Mouse (Mus musculus) heart, embryonic 12.5 days (tissue): Measurements from ENCODE around the gene Wdr70. TPM values are rescaled to one million over a fixed set of nuclear protein-coding genes. Genes with fewer than 3 reads are reported as not detected.
A peak's percentile ranks its signal among the peaks of the same experiment; 100 is the strongest.

Source experiments
- ATAC-seq: fragments of 200-750 bp; cut with Nextera tagmentation; 2 replicates; pipeline ENCODE4 v1.8.0; 2017; ENCODE audit warnings: moderate TSS enrichment, moderate library complexity; ENCODE audit not compliant: insufficient number of reproducible peaks, low FRiP score
- H3K27ac ChIP-seq: fragments of 300-500 bp; sonication (generic); 2 replicates; pipeline ENCODE4 v1.5.1; 2016; ENCODE audit warnings: mild to moderate bottlenecking, moderate library complexity; ENCODE audit not compliant: poor library complexity, severe bottlenecking
- H3K27me3 ChIP-seq: fragments of 300-500 bp; sonication (generic); replicated peaks from 2 replicates; pipeline ENCODE4 v1.6.1; 2016; ENCODE audit warnings: mild to moderate bottlenecking, moderate library complexity
- H3K36me3 ChIP-seq: fragments of 300-500 bp; sonication (generic); 2 replicates; pipeline ENCODE4 v1.6.1; 2016; ENCODE audit warnings: mild to moderate bottlenecking, moderate library complexity
- H3K4me1 ChIP-seq: fragments of 300-500 bp; sonication (generic); replicated peaks from 2 replicates; pipeline ENCODE4 v1.6.1; 2016; ENCODE audit warnings: mild to moderate bottlenecking
- H3K4me2 ChIP-seq: fragments of 300-500 bp; sonication (generic); 2 replicates; pipeline ENCODE4 v1.6.1; 2016; ENCODE audit warnings: mild to moderate bottlenecking, moderate library complexity
- H3K4me3 ChIP-seq: fragments of 300-500 bp; sonication (generic); 2 replicates; pipeline ENCODE4 v1.5.1; 2016; ENCODE audit warnings: mild to moderate bottlenecking
- H3K9ac ChIP-seq: fragments of 300-500 bp; sonication (generic); 2 replicates; pipeline ENCODE4 v1.6.1; 2016; ENCODE audit warnings: mild to moderate bottlenecking, moderate library complexity
- H3K9me3 ChIP-seq: fragments of 300-500 bp; sonication (generic); replicated peaks from 2 replicates; pipeline ENCODE4 v1.6.1; 2016; ENCODE audit warnings: mild to moderate bottlenecking, moderate library complexity
- WGBS: fragments of 180-500 bp; shearing (Covaris S2); methylation state at CpG from one replicate; pipeline ENCODE4 v1.1.7; 2016; 5-methylcytosine and 5-hydroxymethylcytosine counted together
- polyA plus RNA-seq: library from polyadenylated mRNA; unstranded; fragments of >200 nt; fragmentation: Nextera tagmentation; extraction: Ambion mirVana; gene quantifications from 2 replicates; pipeline ENCODE4 v1.2.1, GENCODE M21; 2016

The Wdr70 gene
- polyA plus RNA-seq, 1 experiment from 2014 or later: 43.4 TPM

DNA sequence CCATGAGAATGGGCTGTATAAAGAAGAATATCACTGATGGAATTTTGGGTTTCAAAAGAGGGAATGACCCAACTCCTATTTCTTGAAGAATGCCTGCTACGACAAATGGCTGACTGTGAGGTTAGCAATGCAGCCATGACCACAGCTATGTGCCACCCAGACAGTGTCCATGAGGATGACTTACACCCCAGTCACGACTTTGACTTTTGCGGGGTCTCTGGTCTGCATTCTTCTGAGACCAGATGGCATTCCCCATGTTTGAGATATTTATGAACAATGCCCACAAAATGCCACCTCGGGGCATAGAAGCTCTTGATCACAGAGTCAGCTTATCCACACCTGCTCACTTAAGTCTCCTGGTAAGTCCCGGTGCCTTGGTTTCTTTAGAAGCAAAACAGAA lies 236.1 kb downstream of the Wdr70 start:
- no peaks in the 10 kb centered on the region for H3K9me3 ChIP-seq
- no peak overlapping the region for H3K4me2 ChIP-seq
- H3K27me3 ChIP-seq: no peaks in the 10 kb centered on the region
- H3K9ac ChIP-seq: no peak overlapping the region
- no peaks in the 10 kb centered on the region for H3K36me3 ChIP-seq
- no peak for ATAC-seq
- H3K27ac ChIP-seq: no peak overlapping the region
- WGBS: 79% methylated on average over 5 of the region's 5 CpGs
- H3K4me1 ChIP-seq: peaks cover 2% of the 10 kb centered on the region; the same call in 1 of the 2 replicates
- H3K4me3 ChIP-seq: no peak overlapping the region

- no peak for ATAC-seq
- no peak overlapping the region for H3K4me2 ChIP-seq
- no peaks in the 10 kb centered on the region for H3K9me3 ChIP-seq
- no peak overlapping the region for H3K9ac ChIP-seq
- no peaks in the 10 kb centered on the region for H3K27me3 ChIP-seq
- H3K36me3 ChIP-seq: no peaks in the 10 kb centered on the region
- peaks cover 6% of the 10 kb centered on the region; the same call in 1 of the 2 replicates for H3K4me1 ChIP-seq
- WGBS: 58% methylated on average over 5 of the region's 5 CpGs
- no peak overlapping the region for H3K27ac ChIP-seq
- no peak overlapping the region for H3K4me3 ChIP-seq
Measured at GRCm38 (mm10) chr15:7858841-7859240, 240.2 kb downstream of the Wdr70 start.

- 46% methylated on average over 13 of the region's 13 CpGs for WGBS
- no peak overlapping the region for H3K27ac ChIP-seq
- H3K4me3 ChIP-seq: no peak overlapping the region
- H3K4me1 ChIP-seq: peaks cover 6% of the 10 kb centered on the region; the same call in 1 of the 2 replicates
- no peaks in the 10 kb centered on the region for H3K36me3 ChIP-seq
- ATAC-seq: 0 out of 2 replicates have a peak, but pooled peaks have one; percentile 42
- no peaks in the 10 kb centered on the region for H3K9me3 ChIP-seq
- no peak overlapping the region for H3K9ac ChIP-seq
- peak overlapping the region; percentile 11; the same call in 1 of the 2 replicates for H3K4me2 ChIP-seq
- no peaks in the 10 kb centered on the region for H3K27me3 ChIP-seq
Measured at GRCm38 (mm10) chr15:7857418-7857817, 241.6 kb downstream of the Wdr70 start.

- 79% methylated on average over 4 of the region's 4 CpGs for WGBS
- Histone ChIP-seq H3K36me3 (no peaks in the 10 kb centered on the region), H3K9me3 (0 out of 2 replicates have a peak, but pooled peaks cover 4% of the 10 kb centered on the region), H3K27me3 (no peaks in the 10 kb centered on the region), H3K9ac (no peak overlapping the region), H3K4me2 (no peak overlapping the region), H3K4me3 (no peak overlapping the region), H3K4me1 (no peaks in the 10 kb centered on the region), H3K27ac (no peak overlapping the region)
- ATAC-seq: no peak
Measured at GRCm38 (mm10) chr15:7842398-7842797, 256.6 kb downstream of the Wdr70 start.

GRCm38 (mm10) chr15:7841664-7842063 lies 257.3 kb downstream of the Wdr70 start:
- no peaks in the 10 kb centered on the region for H3K36me3 ChIP-seq
- H3K4me1 ChIP-seq: no peaks in the 10 kb centered on the region
- H3K9me3 ChIP-seq: 0 out of 2 replicates have a peak, but pooled peaks cover 4% of the 10 kb centered on the region
- no peak overlapping the region for H3K27ac ChIP-seq
- no peaks in the 10 kb centered on the region for H3K27me3 ChIP-seq
- H3K4me2 ChIP-seq: no peak overlapping the region
- no peak overlapping the region for H3K9ac ChIP-seq
- 74% methylated on average over 1 of the region's 1 CpGs for WGBS
- H3K4me3 ChIP-seq: no peak overlapping the region
- ATAC-seq: no peak

- Histone ChIP-seq H3K27me3 (no peaks in the 10 kb centered on the region), H3K4me2 (no peak overlapping the region), H3K9me3 (0 out of 2 replicates have a peak, but pooled peaks cover 3% of the 10 kb centered on the region), H3K9ac (no peak overlapping the region), H3K4me3 (no peak overlapping the region), H3K4me1 (no peaks in the 10 kb centered on the region), H3K27ac (no peak overlapping the region), H3K36me3 (no peaks in the 10 kb centered on the region)
- 70% methylated on average over 7 of the region's 7 CpGs for WGBS
- no peak for ATAC-seq
Measured at GRCm38 (mm10) chr15:7838921-7839309, 260.1 kb downstream of the Wdr70 start.

DNA sequence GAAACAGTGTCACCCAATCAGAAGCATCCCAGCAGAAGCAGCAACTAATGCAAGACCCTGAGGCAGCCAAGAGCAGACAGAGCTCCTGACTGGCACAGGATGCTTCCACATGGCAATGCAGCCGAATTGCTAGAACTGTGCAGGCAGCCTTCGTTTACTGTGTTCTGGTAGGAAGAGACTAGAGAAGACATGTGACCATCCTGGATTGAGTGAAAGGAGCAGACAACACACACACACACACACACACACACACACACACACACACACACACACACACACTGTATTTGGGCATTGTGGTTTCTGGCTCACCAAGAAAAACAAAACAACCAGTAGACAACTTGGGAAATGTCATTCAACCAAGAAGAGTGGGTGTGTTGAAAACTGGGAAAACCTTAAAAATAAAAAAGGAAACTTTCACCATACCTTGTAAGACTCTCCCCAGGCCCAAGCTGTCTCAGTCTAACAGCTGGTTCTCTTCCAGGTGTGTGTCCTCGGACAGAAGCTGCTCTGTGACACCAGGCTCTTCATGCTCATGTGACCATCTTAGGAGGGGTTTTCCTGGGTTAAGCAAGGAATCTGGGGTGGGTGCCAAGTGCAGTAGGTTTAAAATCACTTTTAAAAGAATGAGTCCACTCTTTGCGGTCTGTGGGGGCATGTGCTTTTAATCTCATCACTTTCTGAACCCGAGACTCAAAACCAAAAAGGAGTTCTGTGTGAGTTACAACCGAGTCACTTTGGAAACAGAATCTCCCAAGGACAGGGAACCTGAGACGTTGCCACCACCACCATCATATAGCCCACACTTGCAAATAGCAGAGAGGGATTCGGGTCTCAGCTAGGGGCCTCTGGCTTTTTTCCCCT lies 260.7 kb downstream of the Wdr70 start:
- no peaks in the 10 kb centered on the region for H3K36me3 ChIP-seq
- no peak overlapping the region for H3K9ac ChIP-seq
- no peak overlapping the region for H3K4me2 ChIP-seq
- H3K4me3 ChIP-seq: no peak overlapping the region
- 0 out of 2 replicates have a peak, but pooled peaks cover 3% of the 10 kb centered on the region for H3K9me3 ChIP-seq
- ATAC-seq: no peak
- 59% methylated on average over 8 of the region's 8 CpGs for WGBS
- H3K4me1 ChIP-seq: no peaks in the 10 kb centered on the region
- no peaks in the 10 kb centered on the region for H3K27me3 ChIP-seq
- no peak overlapping the region for H3K27ac ChIP-seq

DNA sequence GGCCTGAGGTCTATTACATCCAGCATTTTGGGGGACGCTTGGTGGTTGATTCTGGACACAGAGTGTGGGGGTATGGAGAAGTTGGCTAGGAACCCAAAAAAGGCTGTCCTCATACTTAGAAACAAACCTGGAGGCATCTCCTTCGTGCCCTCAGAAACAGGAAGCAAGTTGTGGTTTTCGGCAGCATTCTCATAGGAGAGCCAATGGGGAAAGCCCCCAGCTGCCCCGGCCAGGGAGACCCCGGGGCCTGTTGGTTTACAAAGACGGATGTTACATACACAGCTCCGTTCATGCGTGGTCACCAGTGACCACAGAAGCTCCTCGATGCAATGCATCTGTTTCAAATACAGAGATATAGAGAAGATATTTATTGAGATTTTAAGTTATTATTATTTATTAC lies 263.6 kb downstream of the Wdr70 start:
- 83% methylated on average over 9 of the region's 9 CpGs for WGBS
- no peak overlapping the region for H3K27ac ChIP-seq
- H3K9ac ChIP-seq: no peak overlapping the region
- no peaks in the 10 kb centered on the region for H3K36me3 ChIP-seq
- no peak overlapping the region for H3K4me3 ChIP-seq
- no peak for ATAC-seq
- H3K4me2 ChIP-seq: no peak overlapping the region
- no peaks in the 10 kb centered on the region for H3K27me3 ChIP-seq
- no peaks in the 10 kb centered on the region for H3K4me1 ChIP-seq
- H3K9me3 ChIP-seq: 0 out of 2 replicates have a peak, but pooled peaks cover 3% of the 10 kb centered on the region

GRCm38 (mm10) chr15:7825530-7825929 lies 273.5 kb downstream of the Wdr70 start:
- peaks cover 5% of the 10 kb centered on the region; the same call in 1 of the 2 replicates for H3K27me3 ChIP-seq
- H3K4me2 ChIP-seq: no peak overlapping the region
- H3K4me3 ChIP-seq: no peak overlapping the region
- no peaks in the 10 kb centered on the region for H3K36me3 ChIP-seq
- peak overlapping the region; percentile 18; the same call in 1 of the 2 replicates for H3K27ac ChIP-seq
- peaks cover 18% of the 10 kb centered on the region for H3K4me1 ChIP-seq
- no peaks in the 10 kb centered on the region for H3K9me3 ChIP-seq
- H3K9ac ChIP-seq: no peak overlapping the region
- WGBS: 11% methylated on average over 6 of the region's 6 CpGs
- peak; percentile 68 for ATAC-seq

- Histone ChIP-seq H3K36me3 (no peaks in the 10 kb centered on the region), H3K9me3 (no peaks in the 10 kb centered on the region), H3K9ac (no peak overlapping the region), H3K4me1 (peaks cover 18% of the 10 kb centered on the region), H3K4me3 (no peak overlapping the region), H3K27ac (no peak overlapping the region), H3K27me3 (peaks cover 13% of the 10 kb centered on the region), H3K4me2 (no peak overlapping the region)
- no peak for ATAC-seq
- WGBS: 47% methylated on average over 6 of the region's 6 CpGs
Measured at GRCm38 (mm10) chr15:7823886-7824285, 275.1 kb downstream of the Wdr70 start.
